Mouse (Mus musculus) MEL (cell line): ENCODE data around the gene Gabrr3. TPM values are rescaled to one million over a fixed set of nuclear protein-coding genes. Genes with fewer than 3 reads are reported as not detected.

Source experiments
- DNase-seq: peaks from one replicate; pipeline ENCODE4 v3.0.0; 2011; ENCODE audit warnings: low read depth, low spot score
- H3K27ac ChIP-seq: 2 replicates; pipeline ENCODE4 v1.5.1; 2012; ENCODE audit warnings: low read depth, mild to moderate bottlenecking, control low read depth, low read length, moderate library complexity; ENCODE audit not compliant: control insufficient read depth
- H3K27me3 ChIP-seq, 2 experiments: fragments of 150-350 bp in 1 of 2; sonication (generic) in 1 of 2; 2 replicates each; pipeline ENCODE4 v1.6.1; 2012; ENCODE audit warnings: low read length in 2 of 2, mild to moderate bottlenecking in 2 of 2, improper control_type of control experiment in 1 of 2, moderate library complexity in 1 of 2; ENCODE audit not compliant: insufficient read depth in 2 of 2, control insufficient read depth in 1 of 2
- H3K36me3 ChIP-seq, 2 experiments: 2 replicates each; pipeline ENCODE4 v1.6.1; 2012 to 2014; ENCODE audit warnings: low read length in 2 of 2, improper control_type of control experiment in 1 of 2, inconsistent platforms in 1 of 2, mild to moderate bottlenecking in 1 of 2; ENCODE audit not compliant: insufficient read depth in 2 of 2, control insufficient read depth in 1 of 2
- H3K4me1 ChIP-seq, 2 experiments: fragments of 150-350 bp in 1 of 2; sonication (generic) in 1 of 2; 2 replicates each; pipeline ENCODE4 v1.6.1; 2012; ENCODE audit warnings: low read length in 2 of 2, improper control_type of control experiment in 1 of 2, mild to moderate bottlenecking in 1 of 2; ENCODE audit not compliant: insufficient read depth in 2 of 2, control insufficient read depth in 1 of 2
- H3K4me3 ChIP-seq, 2 experiments: fragments of 150-350 bp in 1 of 2; sonication (generic) in 1 of 2; 2 replicates each; pipeline ENCODE4 v1.5.1; 2012; ENCODE audit warnings: low read depth in 2 of 2, low read length in 2 of 2, mild to moderate bottlenecking in 2 of 2, moderate library complexity in 2 of 2, control low read depth in 1 of 2, improper control_type of control experiment in 1 of 2; ENCODE audit not compliant: control insufficient read depth in 1 of 2, insufficient read depth in 1 of 2
- H3K79me2 ChIP-seq: 2 replicates; pipeline ENCODE4 v1.6.1; 2012; ENCODE audit warnings: mild to moderate bottlenecking, low read length, moderate library complexity; ENCODE audit not compliant: control insufficient read depth, poor library complexity, insufficient read depth
- H3K9ac ChIP-seq: 2 replicates; pipeline ENCODE4 v1.6.1; 2012; ENCODE audit warnings: low read depth, mild to moderate bottlenecking, control low read depth, low read length, moderate library complexity; ENCODE audit not compliant: control insufficient read depth, poor library complexity, severe bottlenecking
- H3K9me3 ChIP-seq: fragments of 150-350 bp; sonication (generic); replicated peaks from 2 replicates; pipeline ENCODE4 v1.6.1; 2012; ENCODE audit warnings: mild to moderate bottlenecking, low read length, improper control_type of control experiment, moderate library complexity; ENCODE audit not compliant: insufficient read depth
- CHD1 ChIP-seq: IDR thresholded peaks from 2 replicates; pipeline ENCODE4 v1.6.1; 2012; ENCODE audit warnings: low read depth, mild to moderate bottlenecking, inconsistent platforms, low read length, improper control_type of control experiment
- CTCF ChIP-seq, 3 experiments: IDR thresholded peaks in 2 of 3; conservative IDR thresholded peaks in 1 of 3; 2 replicates each; pipeline ENCODE4 v1.5.1; 2011 to 2012; ENCODE audit warnings: low read length in 3 of 3, low read depth in 2 of 3, mild to moderate bottlenecking in 2 of 3, improper control_type of control experiment in 1 of 3, inconsistent platforms in 1 of 3, mixed read lengths in 1 of 3, moderate library complexity in 1 of 3; ENCODE audit not compliant: control insufficient read depth in 1 of 3, insufficient read depth in 1 of 3, poor library complexity in 1 of 3, severe bottlenecking in 1 of 3
- ELF1 ChIP-seq: IDR thresholded peaks from 2 replicates; pipeline ENCODE4 v1.6.1; 2014; ENCODE audit warnings: low read depth, mild to moderate bottlenecking, inconsistent platforms, low read length, improper control_type of control experiment, moderate library complexity
- ETS1 ChIP-seq: IDR thresholded peaks from 2 replicates; pipeline ENCODE4 v1.6.1; 2012; ENCODE audit warnings: low read depth, mild to moderate bottlenecking, inconsistent platforms, low read length, improper control_type of control experiment, moderate library complexity
- GABPA ChIP-seq: IDR thresholded peaks from 2 replicates; pipeline ENCODE4 v1.6.1; 2012; ENCODE audit warnings: low read depth, mild to moderate bottlenecking, inconsistent platforms, low read length, improper control_type of control experiment, moderate library complexity
- JUND ChIP-seq: IDR thresholded peaks from 2 replicates; pipeline ENCODE4 v1.6.1; 2011; ENCODE audit warnings: low read depth, mild to moderate bottlenecking, improper control_type of control experiment, low read length
- MEF2A ChIP-seq: IDR thresholded peaks from 2 replicates; pipeline ENCODE4 v1.6.1; 2014; ENCODE audit warnings: low read depth, mild to moderate bottlenecking, inconsistent platforms, low read length, improper control_type of control experiment; ENCODE audit not compliant: poor library complexity, insufficient replicate concordance, severe bottlenecking; ENCODE audit errors: extremely low read depth
- MYB ChIP-seq: IDR thresholded peaks from 2 replicates; pipeline ENCODE4 v1.6.1; 2011; ENCODE audit warnings: mild to moderate bottlenecking, low read depth, low read length, improper control_type of control experiment
- POLR2A ChIP-seq, 2 experiments: IDR thresholded peaks; 2 replicates each; pipeline ENCODE4 v1.6.1; 2011 to 2012; ENCODE audit warnings: low read length in 2 of 2, mild to moderate bottlenecking in 2 of 2, control low read depth in 1 of 2, improper control_type of control experiment in 1 of 2, low read depth in 1 of 2, moderate library complexity in 1 of 2; ENCODE audit not compliant: control insufficient read depth in 1 of 2, insufficient read depth in 1 of 2, poor library complexity in 1 of 2
- POLR2AphosphoS2 ChIP-seq: IDR thresholded peaks from 2 replicates; pipeline ENCODE4 v1.6.1; 2011; ENCODE audit warnings: low read length, improper control_type of control experiment
- POLR2AphosphoS5 ChIP-seq: IDR thresholded peaks from 2 replicates; pipeline ENCODE4 v1.6.1; 2012; ENCODE audit warnings: low read depth, borderline replicate concordance, mild to moderate bottlenecking, inconsistent platforms, low read length, moderate library complexity, mixed read lengths
- RAD21 ChIP-seq: IDR thresholded peaks from 2 replicates; pipeline ENCODE4 v1.6.1; 2011; ENCODE audit warnings: mild to moderate bottlenecking, low read depth, low read length, improper control_type of control experiment
- USF1 ChIP-seq: IDR thresholded peaks from 2 replicates; pipeline ENCODE4 v1.6.1; 2014; ENCODE audit warnings: low read depth, mild to moderate bottlenecking, inconsistent platforms, low read length, improper control_type of control experiment, moderate library complexity
- USF2 ChIP-seq, 2 experiments: IDR thresholded peaks; 2 replicates each; pipeline ENCODE4 v1.6.1; 2011 to 2012; ENCODE audit warnings: improper control_type of control experiment in 2 of 2, low read length in 2 of 2, borderline replicate concordance in 1 of 2, inconsistent platforms in 1 of 2, low read depth in 1 of 2, mild to moderate bottlenecking in 1 of 2; ENCODE audit not compliant: insufficient read depth in 1 of 2
- ZC3H11A ChIP-seq: IDR thresholded peaks from 2 replicates; pipeline ENCODE4 v1.6.1; 2012; ENCODE audit warnings: low read depth, mild to moderate bottlenecking, inconsistent platforms, low read length, improper control_type of control experiment
- ZMIZ1 ChIP-seq: IDR thresholded peaks from 2 replicates; pipeline ENCODE4 v1.6.1; 2012; ENCODE audit warnings: low read depth, mild to moderate bottlenecking, inconsistent platforms, low read length, improper control_type of control experiment, moderate library complexity
- ZNF384 ChIP-seq: IDR thresholded peaks from 2 replicates; pipeline ENCODE4 v1.6.1; 2012; ENCODE audit warnings: low read depth, mild to moderate bottlenecking, inconsistent platforms, low read length, improper control_type of control experiment
- polyA plus RNA-seq, 2 experiments: library from polyadenylated mRNA; stranded (reverse) in 1 of 2; unstranded in 1 of 2; fragments of >175 nt in 1 of 2; fragments of >200 nt in 1 of 2; gene quantifications; 2 replicates each; pipeline versions ENCODE4 v1.2.1 to v1.2.4; 2012; ENCODE audit warnings: low replicate concordance in 2 of 2, low read depth in 1 of 2; ENCODE audit not compliant: insufficient read length in 2 of 2, insufficient read depth in 1 of 2, missing spikeins in 1 of 2
- total RNA-seq: library from RNA; depleted of rRNA; stranded (reverse); fragments of 300-350 nt; gene quantifications from 2 replicates; pipeline ENCODE4 v1.2.3, GENCODE M21; 2012

Gabrr3 gene
- total and polyA plus RNA-seq, 3 experiments = not detected

DNA sequence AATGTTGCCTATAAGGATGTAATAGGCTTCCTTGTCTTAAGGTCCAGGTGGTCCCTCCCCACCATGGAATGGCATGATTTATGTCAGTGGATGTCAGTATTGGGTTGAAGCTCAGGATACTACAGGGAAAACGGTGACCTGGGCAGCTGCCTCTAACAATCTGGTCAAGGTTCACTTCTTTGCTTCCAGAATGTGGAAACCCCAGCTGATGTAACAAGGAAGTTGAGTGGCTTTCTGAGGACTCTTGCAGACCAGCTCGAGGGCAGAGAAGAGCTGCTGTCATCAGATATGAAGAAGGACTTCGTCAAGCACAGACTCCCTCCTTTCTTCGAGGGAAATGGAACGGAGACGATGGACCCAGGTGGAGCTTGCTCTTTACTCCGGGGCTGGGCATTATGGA, 80.1 kb downstream of the Gabrr3 start:
- Histone ChIP-seq H3K27ac (no peak overlapping the region), H3K27me3 (no peaks in the 10 kb centered on the region), H3K4me3 (no peak overlapping the region), H3K79me2 (no peaks in the 10 kb centered on the region), H3K9ac (no peak overlapping the region), H3K4me1 (no peaks in the 10 kb centered on the region), H3K36me3 (peaks cover 0 to 3% of the 10 kb centered on the region in 2 experiments; a peak in 3 of 4 replicates), H3K9me3 (no peaks in the 10 kb centered on the region)
- TF ChIP-seq ELF1 (no peak), ZC3H11A (no peak), USF2 (IDR thresholded peaks at IDR 0.05; ENCODE audit: borderline replicate concordance in 1 of 2, insufficient read depth in 1 of 2, low read depth in 1 of 2, low read length in 2 of 2) (no peak), POLR2AphosphoS5 (no peak), ZNF384 (no peak), JUND (no peak), ETS1 (no peak), GABPA (no peak), MYB (no peak), POLR2A (IDR thresholded peaks at IDR 0.05; ENCODE audit: control insufficient read depth in 1 of 2, insufficient read depth in 1 of 2, low read depth in 1 of 2, low read length in 2 of 2, poor library complexity in 1 of 2) (no peak), ZMIZ1 (no peak), POLR2AphosphoS2 (no peak), MEF2A (no peak), CTCF (IDR thresholded peaks at IDR 0.05 in 2 of 3, conservative IDR thresholded peaks at IDR 0.05 in 1 of 3; ENCODE audit: control insufficient read depth in 1 of 3, insufficient read depth in 1 of 3, low read depth in 2 of 3, low read length in 3 of 3, poor library complexity in 1 of 3, severe bottlenecking in 1 of 3) (no peak)
- DNase-seq = no peak

DNA sequence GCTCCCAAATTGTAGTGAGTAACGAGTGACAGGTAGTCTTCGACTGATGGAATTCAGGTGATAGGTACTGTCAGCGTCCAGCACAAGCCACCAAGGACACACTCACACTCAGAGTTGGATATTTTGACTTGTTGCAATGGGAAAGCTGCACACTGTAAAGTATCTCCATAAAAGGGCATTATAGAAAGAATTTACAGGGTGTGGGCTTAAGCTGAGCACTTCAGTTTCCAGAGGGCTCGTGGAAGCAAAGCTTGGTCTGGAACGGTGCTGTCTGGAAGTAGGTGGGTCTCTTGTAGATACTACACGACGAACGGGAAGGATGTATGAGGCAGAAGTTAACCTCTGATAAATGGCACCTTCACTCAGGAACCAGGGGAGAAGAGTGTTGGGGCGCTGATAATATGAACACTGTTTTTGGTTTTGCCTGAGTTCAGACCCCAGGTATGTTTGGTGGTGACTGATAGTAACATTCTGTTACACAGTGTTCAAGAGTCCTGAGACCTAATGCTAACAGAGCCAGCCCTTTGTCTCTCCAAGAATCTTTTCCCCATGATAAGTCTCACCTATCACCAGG, 80.9 kb downstream of the Gabrr3 start:
- H3K4me1 ChIP-seq = no peaks in the 10 kb centered on the region
- TF ChIP-seq USF1 = no peak
- no peak for TF ChIP-seq ZNF384
- no peak for TF ChIP-seq MYB
- no peak for TF ChIP-seq POLR2AphosphoS2
- no peak for TF ChIP-seq CHD1
- TF ChIP-seq RAD21 = no peak
- no peak overlapping the region for H3K27ac ChIP-seq
- peaks cover 0 to 3% of the 10 kb centered on the region in 2 experiments; a peak in 3 of 4 replicates for H3K36me3 ChIP-seq
- no peaks in the 10 kb centered on the region for H3K79me2 ChIP-seq
- DNase-seq = no peak
- no peak overlapping the region for H3K4me3 ChIP-seq
- H3K9me3 ChIP-seq = no peaks in the 10 kb centered on the region
- no peaks in the 10 kb centered on the region for H3K27me3 ChIP-seq
- H3K9ac ChIP-seq = no peak overlapping the region
